Mouse (Mus musculus): Measurements from ENCODE around the gene Exoc2.

- no peak for TF ChIP-seq CTCF (IDR thresholded peaks at IDR 0.05)
- no peak for TF ChIP-seq EP300 (IDR thresholded peaks at IDR 0.05)
Observed at GRCm38 (mm10) chr13:30764014-30764740, 209.7 kb downstream of the Exoc2 start.
